Mouse (Mus musculus): Measurements from ENCODE around the gene Reep3.

- no peak for TF ChIP-seq EP300 (IDR thresholded peaks at IDR 0.05; ENCODE audit: low read depth in 1 of 2, low read length in 2 of 2)
- TF ChIP-seq ETS1 (IDR thresholded peaks at IDR 0.05; ENCODE audit: low read depth, low read length) = no peak
- TF ChIP-seq ZNF384 (IDR thresholded peaks at IDR 0.05; ENCODE audit: low read depth, low read length) = no peak
Observed at GRCm38 (mm10) chr10:67040410-67040809, 56.3 kb downstream of the Reep3 start.
